Mouse (Mus musculus) cerebellum, postnatal 36 days (tissue): ENCODE measurements around the gene Prc1.

Source experiments
- DNase-seq, 2 experiments: peaks; one replicate each; pipeline ENCODE4 v3.0.0; 2021 to 2022; ENCODE audit warnings: mixed read lengths in 2 of 2

Prc1 gene

GRCm38 (mm10) chr7:80339371-80339770 lies 45.1 kb downstream of the Prc1 start:
- peak; percentile 49 to 52 for DNase-seq

- DNase-seq: peak; percentile 99
Measured at GRCm38 (mm10) chr7:80339793-80340628, 45.8 kb downstream of the Prc1 start.

- peak; percentile 69 to 72 for DNase-seq
Measured at GRCm38 (mm10) chr7:80340793-80341192, 46.5 kb downstream of the Prc1 start, which contains the start of gene Unc45a. Unc45a (minus strand) TSS chr7:80341005.

GRCm38 (mm10) chr7:80341793-80342192 lies 47.5 kb downstream of the Prc1 start:
- DNase-seq: no peak

DNA sequence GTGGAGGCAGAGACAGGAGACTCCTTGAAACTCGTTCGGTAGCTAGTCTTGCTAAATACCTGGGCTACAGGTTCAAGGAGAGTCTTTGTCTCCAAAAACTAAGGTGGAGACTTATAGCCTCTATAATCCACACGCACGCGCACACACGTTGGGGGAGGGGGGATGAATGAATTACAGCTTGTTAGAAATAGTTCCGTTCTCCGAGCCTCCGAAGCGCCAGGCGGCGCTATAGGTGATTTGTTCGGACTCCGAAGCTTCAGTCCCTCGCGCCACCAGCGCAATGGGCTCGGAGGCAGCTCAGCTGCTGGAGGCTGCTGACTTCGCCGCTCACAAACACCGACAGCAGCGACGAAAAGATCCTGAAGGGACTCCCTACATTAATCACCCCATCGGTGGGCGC lies 48.6 kb downstream of the Prc1 start, which contains the start of gene Hddc3:
Gene Hddc3, plus strand, starts transcription at position 247 of the 400 bp plus-strand sequence.
- peak; percentile 98 to 99 for DNase-seq

DNA sequence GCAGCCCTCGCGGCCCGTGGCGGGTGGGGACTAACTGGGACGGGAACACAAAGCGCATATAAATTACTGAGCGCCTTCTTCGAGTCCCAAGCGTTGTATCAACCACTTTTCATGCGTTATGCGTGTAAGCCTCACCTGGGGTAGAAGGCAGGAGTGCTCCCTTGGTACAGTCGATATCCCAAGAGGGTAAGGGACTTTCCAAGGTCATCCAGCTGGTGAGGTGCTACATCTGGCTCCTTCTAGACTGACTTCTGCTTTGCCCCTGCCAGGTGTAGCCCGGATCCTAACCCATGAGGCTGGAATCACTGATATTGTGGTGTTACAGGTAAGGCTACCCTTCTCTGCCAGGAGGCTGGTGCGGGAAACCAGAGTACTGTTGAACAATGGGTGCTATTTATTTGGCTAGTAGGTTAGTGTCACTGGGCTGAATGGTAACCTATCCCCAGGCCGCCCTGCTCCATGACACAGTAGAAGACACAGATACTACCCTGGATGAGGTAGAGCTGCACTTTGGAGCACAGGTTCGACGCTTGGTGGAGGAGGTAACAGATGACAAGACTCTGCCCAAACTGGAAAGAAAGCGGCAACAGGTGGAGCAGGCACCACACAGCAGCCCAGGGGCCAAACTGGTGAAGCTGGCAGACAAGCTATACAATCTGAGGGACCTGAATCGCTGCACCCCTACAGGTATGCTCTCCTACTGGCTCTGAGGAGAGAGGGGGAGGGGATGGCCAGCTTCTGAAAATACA lies 49.2 kb downstream of the Prc1 start:
- DNase-seq: no peak

DNA sequence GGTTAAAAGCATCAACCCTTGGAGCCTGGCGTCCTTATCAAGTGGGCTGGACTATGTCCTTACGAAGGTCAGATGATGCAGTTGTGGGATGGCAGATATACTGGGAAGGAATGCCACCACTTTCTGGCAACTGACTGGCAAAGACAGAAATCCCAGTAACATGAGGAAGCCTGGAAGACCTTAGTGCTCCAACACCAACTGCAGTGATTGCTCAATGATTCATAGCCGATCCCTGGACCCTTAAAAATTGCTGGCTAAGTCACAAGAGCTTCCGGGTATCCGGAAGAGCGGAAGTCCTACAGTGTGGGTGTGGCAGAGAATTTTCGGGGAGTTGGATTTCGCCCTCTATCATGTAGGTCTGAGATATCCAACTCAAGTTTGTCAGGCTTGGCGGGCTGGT lies 51.9 kb downstream of the Prc1 start:
- no peak for DNase-seq

DNA sequence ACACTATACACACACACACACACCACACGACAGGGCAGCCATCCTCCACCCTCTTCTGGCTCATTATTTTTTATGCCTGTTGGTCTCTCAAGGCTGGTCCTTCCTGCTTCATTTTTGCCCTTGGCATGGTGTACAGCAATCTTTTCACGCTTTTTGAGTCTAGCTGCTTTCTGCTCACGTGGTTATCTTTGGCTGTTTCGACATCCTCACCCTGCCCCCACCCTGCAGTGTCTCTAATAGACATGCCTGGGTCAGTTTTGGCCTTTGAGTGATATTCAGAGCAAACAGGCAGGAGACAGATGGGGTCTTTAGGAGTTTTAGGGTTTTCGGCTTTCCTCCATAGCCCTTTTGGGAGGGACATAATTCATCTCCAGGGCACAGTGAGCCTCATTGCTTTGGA lies 52.6 kb downstream of the Prc1 start:
- DNase-seq: no peak

- DNase-seq: no peak
Measured at GRCm38 (mm10) chr7:80347670-80348586, 53.7 kb downstream of the Prc1 start.

DNA sequence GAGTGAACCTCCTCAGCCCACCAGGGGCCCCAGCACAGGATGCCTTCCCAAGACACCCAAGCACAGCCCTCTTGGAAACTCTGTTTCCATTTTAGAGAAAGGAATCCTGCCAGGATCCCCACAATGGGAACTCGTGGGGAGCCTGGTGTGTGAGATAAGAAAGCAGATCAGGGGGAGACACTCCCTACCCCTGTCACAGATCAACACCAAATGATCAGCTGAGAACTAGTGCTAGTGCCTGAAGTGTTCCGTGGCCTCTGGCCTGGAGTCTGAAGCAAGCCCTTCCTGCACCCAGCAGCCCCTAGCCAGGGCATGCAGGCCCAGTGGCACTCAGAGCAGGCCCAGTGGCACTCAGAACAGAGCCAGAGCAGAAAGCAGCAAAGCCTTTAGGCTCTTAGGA lies 56.6 kb downstream of the Prc1 start:
- no peak for DNase-seq

- no peak for DNase-seq
Measured at GRCm38 (mm10) chr7:80352920-80353319, 58.7 kb downstream of the Prc1 start.

DNA sequence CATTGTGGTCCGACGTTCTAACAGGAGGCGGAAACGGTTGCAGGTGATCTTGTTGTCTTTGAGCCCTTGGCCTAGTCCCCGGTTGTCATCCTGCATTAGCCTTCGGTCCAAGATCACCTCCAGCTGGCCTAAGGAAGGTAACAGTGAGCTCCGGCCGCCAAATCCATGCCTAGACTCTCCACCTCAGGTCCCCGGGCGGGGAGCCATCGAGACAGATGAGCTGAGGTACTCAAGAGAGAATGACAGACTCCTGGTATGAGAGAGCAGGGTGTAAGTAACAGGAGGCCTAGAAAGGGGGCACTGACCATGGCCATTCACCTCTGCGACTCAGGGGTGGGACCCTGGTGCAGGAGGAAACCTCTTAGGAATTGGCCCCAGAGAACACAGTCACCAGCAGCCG lies 62.1 kb downstream of the Prc1 start:
- no peak for DNase-seq

DNA sequence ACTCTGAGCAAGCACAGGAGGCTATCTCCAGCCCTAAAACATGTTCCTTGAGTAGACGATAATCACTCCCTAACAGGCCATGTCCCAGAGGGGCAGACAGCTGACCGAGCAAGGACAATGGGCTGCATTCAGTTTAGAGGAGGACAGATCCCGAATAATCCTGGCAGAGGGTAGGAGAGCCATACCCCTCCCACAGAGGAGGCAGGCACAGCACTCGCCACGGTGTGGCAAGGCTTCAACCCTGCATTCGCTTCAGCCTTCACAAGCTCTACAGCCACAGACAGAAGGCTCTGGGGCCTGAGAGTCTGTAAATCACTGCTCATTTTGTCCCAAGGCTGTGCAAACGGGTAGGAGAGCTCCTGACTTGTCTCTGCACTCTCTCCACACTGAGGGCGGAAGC lies 62.9 kb downstream of the Prc1 start:
- DNase-seq: no peak

DNA sequence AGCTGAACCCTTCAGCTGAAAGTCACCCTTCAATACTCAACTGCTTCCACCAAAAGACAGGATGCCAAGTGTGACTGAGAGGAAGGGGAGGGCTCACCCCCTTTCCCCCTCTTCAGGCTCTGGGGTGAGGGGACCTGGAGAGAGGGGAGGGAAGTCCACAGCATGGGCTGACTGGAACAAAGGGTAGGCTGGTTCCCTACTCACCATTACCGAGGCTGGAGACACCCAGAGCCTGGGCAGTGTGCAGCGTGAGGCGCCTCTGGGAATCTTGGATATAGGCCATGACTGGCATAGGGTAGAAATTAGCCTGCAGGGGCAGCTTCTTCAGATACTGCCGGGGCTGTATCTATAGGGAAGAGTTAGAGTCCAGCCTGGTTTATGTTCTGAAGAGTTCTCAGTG lies 63.8 kb downstream of the Prc1 start:
- no peak for DNase-seq

GRCm38 (mm10) chr7:80360435-80360834 lies 66.2 kb downstream of the Prc1 start:
- no peak for DNase-seq

DNA sequence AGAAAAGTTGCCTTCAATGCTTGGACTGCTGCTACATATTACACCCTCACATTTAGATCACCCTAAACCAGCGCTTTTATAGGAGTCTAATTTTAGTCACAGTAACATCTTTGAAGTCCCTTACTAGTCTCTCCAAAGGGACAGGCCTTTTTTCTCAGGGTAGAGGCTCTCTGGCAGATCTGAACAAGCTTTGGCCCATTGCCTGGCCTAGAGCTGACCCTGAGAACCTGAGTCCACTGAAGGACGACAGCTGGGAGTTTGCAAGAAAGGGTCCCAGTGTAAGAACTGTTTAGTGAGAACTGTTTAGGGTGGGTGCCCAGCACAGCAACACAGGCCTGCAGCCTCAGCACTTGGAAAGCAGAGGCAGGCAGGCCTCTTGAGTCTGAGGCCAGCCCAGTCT lies 71.5 kb downstream of the Prc1 start:
- DNase-seq: no peak
